Mouse (Mus musculus): ENCODE measurements around the gene Cyp3a41a. TPM values are rescaled to one million over a fixed set of nuclear protein-coding genes. Genes with fewer than 3 reads are reported as not detected.
"Not testable (repeated sequence)": the region's sequence is repeated elsewhere in the genome, so short reads cannot be mapped to it uniquely, and the experiment has no call there.

Cyp3a41a gene
- not detected for total RNA-seq (2021)

- intact Hi-C loops (cut with DNase I); DNase-seq: not testable (repeated sequence)
Measured at GRCm38 (mm10) chr5:145720036-145720435, at the start of gene Cyp3a41a. Gene Cyp3a41a (minus strand): TSS chr5:145720136.

GRCm38 (mm10) chr5:145737512-145737911 is 17.6 kb upstream of the Cyp3a41a start:
- intact Hi-C loops (cut with DNase I): not testable (repeated sequence)

GRCm38 (mm10) chr5:145714296-145714695 is 5.6 kb downstream of the Cyp3a41a start:
- DNase-seq; intact Hi-C loops (cut with DNase I): not testable (repeated sequence)

More at GRCm38 (mm10) chr5:145737512-145737911, 17.6 kb upstream of the Cyp3a41a start:
- not testable (repeated sequence) for DNase-seq

GRCm38 (mm10) chr5:145707372-145707771 is 12.6 kb downstream of the Cyp3a41a start:
- intact Hi-C loops (cut with DNase I); DNase-seq: not testable (repeated sequence)

GRCm38 (mm10) chr5:145662007-145662406 is 57.9 kb downstream of the Cyp3a41a start:
- no peak for DNase-seq
- intact Hi-C loops (cut with DNase I): no loop called here

- intact Hi-C loops (cut with DNase I): no loop called here
- no peak for DNase-seq
Measured at GRCm38 (mm10) chr5:145647779-145648178, 72.2 kb downstream of the Cyp3a41a start.

Other genes starting within 250 kb of the Cyp3a41a start
- gene Cyp3a41b, start 135.4 kb downstream of the Cyp3a41a start, total RNA-seq (2021): not detected
- gene Cyp3a44, start 85.7 kb upstream of the Cyp3a41a start, total RNA-seq (2021): not detected
- not detected for gene Cyp3a11, start 159.8 kb upstream of the Cyp3a41a start, total RNA-seq (2021)

All from heart, postnatal 10 days (tissue).